Mouse (Mus musculus): ENCODE measurements around the gene Irf6.

The Irf6 gene

GRCm38 (mm10) chr1:193152872-193153271 lies at the start of gene Irf6:
TSS of gene Irf6 (plus strand) at chr1:193153111.
- peak; percentile 78 to 84 for DNase-seq (ENCODE audit: low spot score in 2 of 2)

GRCm38 (mm10) chr1:193112093-193112492 lies 40.8 kb upstream of the Irf6 start:
- DNase-seq (ENCODE audit: low spot score in 2 of 2), result no peak

- DNase-seq (ENCODE audit: low spot score in 2 of 2), result no peak
Measured at GRCm38 (mm10) chr1:193122793-193123192, 30.1 kb upstream of the Irf6 start.

- DNase-seq (ENCODE audit: low spot score in 2 of 2), result no peak
Measured at GRCm38 (mm10) chr1:193123290-193123689, 29.6 kb upstream of the Irf6 start.

GRCm38 (mm10) chr1:193125835-193126234 lies 27.1 kb upstream of the Irf6 start:
- DNase-seq (ENCODE audit: low spot score in 2 of 2), result no peak

GRCm38 (mm10) chr1:193128055-193128454 lies 24.9 kb upstream of the Irf6 start:
- no peak for DNase-seq (ENCODE audit: low spot score in 2 of 2)

GRCm38 (mm10) chr1:193129321-193129720 lies 23.6 kb upstream of the Irf6 start:
- DNase-seq (ENCODE audit: low spot score in 2 of 2), result no peak

- DNase-seq (ENCODE audit: low spot score in 2 of 2), result peak; percentile 91 to 94
Measured at GRCm38 (mm10) chr1:193129786-193130455, 23.0 kb upstream of the Irf6 start, which contains the start of gene Diexf. TSS of gene Diexf (minus strand) at chr1:193130272.

GRCm38 (mm10) chr1:193130456-193130825 lies 22.5 kb upstream of the Irf6 start:
- DNase-seq (ENCODE audit: low spot score in 2 of 2), result no peak

- DNase-seq (ENCODE audit: low spot score in 2 of 2), result no peak
Measured at GRCm38 (mm10) chr1:193130839-193131238, 22.1 kb upstream of the Irf6 start.

GRCm38 (mm10) chr1:193131311-193131948 lies 21.5 kb upstream of the Irf6 start:
- no peak for DNase-seq (ENCODE audit: low spot score in 2 of 2)

- DNase-seq (ENCODE audit: low spot score in 2 of 2), result no peak
Measured at GRCm38 (mm10) chr1:193132385-193132784, 20.5 kb upstream of the Irf6 start.

GRCm38 (mm10) chr1:193133726-193134125 lies 19.2 kb upstream of the Irf6 start:
- no peak for DNase-seq (ENCODE audit: low spot score in 2 of 2)

GRCm38 (mm10) chr1:193138087-193138486 lies 14.8 kb upstream of the Irf6 start:
- no peak for DNase-seq (ENCODE audit: low spot score in 2 of 2)

- DNase-seq (ENCODE audit: low spot score in 2 of 2), result no peak
Measured at GRCm38 (mm10) chr1:193138669-193139068, 14.2 kb upstream of the Irf6 start.

- peak; percentile 64 to 85 for DNase-seq (ENCODE audit: low spot score in 2 of 2)
Measured at GRCm38 (mm10) chr1:193141118-193141517, 11.8 kb upstream of the Irf6 start.

GRCm38 (mm10) chr1:193142517-193143062 lies 10.3 kb upstream of the Irf6 start:
- DNase-seq (ENCODE audit: low spot score in 2 of 2), result no peak

GRCm38 (mm10) chr1:193144516-193144915 lies 8.4 kb upstream of the Irf6 start:
- no peak for DNase-seq (ENCODE audit: low spot score in 2 of 2)

- no peak for DNase-seq (ENCODE audit: low spot score in 2 of 2)
Measured at GRCm38 (mm10) chr1:193145101-193145500, 7.8 kb upstream of the Irf6 start.

- DNase-seq (ENCODE audit: low spot score in 2 of 2), result no peak
Measured at GRCm38 (mm10) chr1:193146416-193146815, 6.5 kb upstream of the Irf6 start.

- DNase-seq (ENCODE audit: low spot score in 2 of 2), result no peak
Measured at GRCm38 (mm10) chr1:193149231-193149630, 3.7 kb upstream of the Irf6 start.

- no peak for DNase-seq (ENCODE audit: low spot score in 2 of 2)
Measured at GRCm38 (mm10) chr1:193151134-193151533, 1.8 kb upstream of the Irf6 start.

GRCm38 (mm10) chr1:193153561-193153960 lies 650 bp downstream of the Irf6 start:
- peak; percentile 50 to 51 for DNase-seq (ENCODE audit: low spot score in 2 of 2)

All from urinary bladder, adult 18-20 months (tissue).